13 mouse cellular contexts compared by ENCODE assay signal in the genomic region with DNA sequence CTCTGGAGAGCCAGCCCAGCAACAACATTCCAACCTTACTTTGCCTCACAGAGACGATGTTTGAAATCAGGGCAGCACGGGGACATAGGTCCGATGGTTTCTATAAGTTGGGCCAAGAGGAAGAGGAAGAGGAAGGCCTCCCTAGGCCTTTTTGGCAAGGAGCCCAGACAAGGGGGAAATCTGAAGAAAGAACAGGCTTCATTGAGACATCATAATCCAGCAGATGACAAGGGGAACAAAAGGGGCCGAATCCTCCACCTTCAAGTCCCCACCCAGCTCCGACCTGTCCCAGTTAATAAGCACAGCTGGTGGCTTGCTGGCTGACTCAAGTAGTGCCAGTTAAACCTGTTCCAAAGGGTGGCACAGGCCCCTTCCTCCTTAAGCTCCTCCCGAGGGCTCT. TPM values are rescaled to one million over a fixed set of nuclear protein-coding genes. Genes with fewer than 3 reads are reported as not detected.
DNase-seq lines count a peak whose midpoint lies in the region; ATAC-seq and TF ChIP-seq lines count a peak whose summit lies in the region.
"Had no signal": no experiment of that assay in that cellular context is flagged by ENCODE, and none has a peak within 500 bp of the region (broad histone marks: within the 10 kb centered on the region; RNA-seq: fewer than 3 reads in every experiment).

No protein-coding gene starts in this region.

- H3K9me3 ChIP-seq in forebrain, embryonic 14.5 days (replicated peaks; ENCODE audit: control insufficient read depth, low read length), result no peaks in the 10 kb centered on the region
- no peaks in the 10 kb centered on the region for H3K9me3 ChIP-seq in forebrain, embryonic 10.5 days
- no peaks in the 10 kb centered on the region for H3K9me3 ChIP-seq in liver, postnatal 0 days (ENCODE audit: low read length)
- no peaks in the 10 kb centered on the region for H3K9me3 ChIP-seq in liver, embryonic 11.5 days (ENCODE audit: control insufficient read depth, low read length)
- H3K9me3 ChIP-seq in stomach, embryonic 16.5 days (replicated peaks; ENCODE audit: control insufficient read depth, low read length), result no peaks in the 10 kb centered on the region
- H3K9me3 ChIP-seq: hindbrain, embryonic 10.5 days; midbrain, embryonic 15.5 days had no signal

- H3K27me3 ChIP-seq in forebrain, embryonic 14.5 days (replicated peaks; ENCODE audit: control insufficient read depth, insufficient read depth, low read length), result no peaks in the 10 kb centered on the region
- H3K27me3 ChIP-seq in forebrain, embryonic 10.5 days (ENCODE audit: poor library complexity, severe bottlenecking), result no peaks in the 10 kb centered on the region
- no peaks in the 10 kb centered on the region for H3K27me3 ChIP-seq in liver, postnatal 0 days (ENCODE audit: insufficient read depth, low read length)
- no peaks in the 10 kb centered on the region for H3K27me3 ChIP-seq in liver, embryonic 11.5 days (replicated peaks; ENCODE audit: control insufficient read depth, insufficient read depth, low read length)
- H3K27me3 ChIP-seq in stomach, embryonic 16.5 days (ENCODE audit: control insufficient read depth, insufficient read depth, low read length), result no peaks in the 10 kb centered on the region
- H3K27me3 ChIP-seq: midbrain, embryonic 15.5 days; Patski had no signal

- H3K27ac ChIP-seq in forebrain, embryonic 14.5 days (ENCODE audit: low read depth, low read length), result no peak overlapping the region
- H3K27ac ChIP-seq in forebrain, embryonic 10.5 days, result no peak overlapping the region
- H3K27ac ChIP-seq in liver, postnatal 0 days (ENCODE audit: low read depth), result no peak overlapping the region
- H3K27ac ChIP-seq in liver, embryonic 11.5 days (ENCODE audit: low read depth, low read length), result no peak overlapping the region
- H3K27ac ChIP-seq in stomach, embryonic 16.5 days (ENCODE audit: low read length), result peak overlapping the region; percentile 81
- H3K27ac ChIP-seq: hindbrain, embryonic 10.5 days; midbrain, embryonic 15.5 days had no signal

- no peak for ATAC-seq in forebrain, embryonic 14.5 days
- ATAC-seq in liver, postnatal 0 days, result no peak
- no peak for ATAC-seq in liver, embryonic 11.5 days (replicated peaks; ENCODE audit: low FRiP score)
- peak; percentile 35 for ATAC-seq in stomach, embryonic 16.5 days (ENCODE audit: insufficient read depth, low FRiP score)
- ATAC-seq: forebrain, embryonic 16.5 days; midbrain, embryonic 15.5 days; Patski had no signal

- TF ChIP-seq CTCF in liver, postnatal 0 days (IDR thresholded peaks at IDR 0.05; ENCODE audit: low read depth), result no peak

- no peak for TF ChIP-seq EP300 in liver, postnatal 0 days (IDR thresholded peaks at IDR 0.05; ENCODE audit: low read depth)

- H3K4me3 ChIP-seq in forebrain, embryonic 14.5 days (ENCODE audit: low read depth, low read length), result no peak overlapping the region
- no peak overlapping the region for H3K4me3 ChIP-seq in forebrain, embryonic 10.5 days
- no peak overlapping the region for H3K4me3 ChIP-seq in liver, postnatal 0 days (ENCODE audit: low read depth, low read length)
- no peak overlapping the region for H3K4me3 ChIP-seq in liver, embryonic 11.5 days (ENCODE audit: low read depth, low read length)
- no peak overlapping the region for H3K4me3 ChIP-seq in stomach, embryonic 16.5 days (replicated peaks; ENCODE audit: low read length)
- H3K4me3 ChIP-seq: hindbrain, embryonic 10.5 days; midbrain, embryonic 15.5 days had no signal

- H3K4me1 ChIP-seq in forebrain, embryonic 14.5 days (ENCODE audit: control insufficient read depth, insufficient read depth, low read length), result no peaks in the 10 kb centered on the region
- no peaks in the 10 kb centered on the region for H3K4me1 ChIP-seq in forebrain, embryonic 10.5 days
- H3K4me1 ChIP-seq in liver, postnatal 0 days (ENCODE audit: insufficient read depth), result no peaks in the 10 kb centered on the region
- no peaks in the 10 kb centered on the region for H3K4me1 ChIP-seq in liver, embryonic 11.5 days (replicated peaks; ENCODE audit: control insufficient read depth, insufficient read depth, low read length)
- H3K4me1 ChIP-seq in stomach, embryonic 16.5 days (ENCODE audit: control insufficient read depth, insufficient read depth, low read length), result no peaks in the 10 kb centered on the region
- H3K4me1 ChIP-seq: hindbrain, embryonic 10.5 days; midbrain, embryonic 15.5 days had no signal

- no peak overlapping the region for H3K9ac ChIP-seq in forebrain, embryonic 14.5 days (ENCODE audit: low read length)
- H3K9ac ChIP-seq in liver, postnatal 0 days (replicated peaks), result no peak overlapping the region
- H3K9ac ChIP-seq in liver, embryonic 11.5 days (ENCODE audit: low read depth, low read length), result no peak overlapping the region
- H3K9ac ChIP-seq in stomach, embryonic 16.5 days (ENCODE audit: low read length), result peak overlapping the region; percentile 3; the same call in 1 of the 2 replicates
- H3K9ac ChIP-seq: midbrain, embryonic 15.5 days had no signal

- H3K36me3 ChIP-seq in forebrain, embryonic 14.5 days (ENCODE audit: control insufficient read depth, insufficient read depth, low read length), result peaks cover 25% of the 10 kb centered on the region
- H3K36me3 ChIP-seq in forebrain, embryonic 10.5 days (replicated peaks), result peaks cover 25% of the 10 kb centered on the region
- no peaks in the 10 kb centered on the region for H3K36me3 ChIP-seq in liver, postnatal 0 days (replicated peaks; ENCODE audit: insufficient read depth, low read length)
- H3K36me3 ChIP-seq in liver, embryonic 11.5 days (ENCODE audit: control insufficient read depth, insufficient read depth, low read length), result no peaks in the 10 kb centered on the region
- no peaks in the 10 kb centered on the region for H3K36me3 ChIP-seq in stomach, embryonic 16.5 days (ENCODE audit: control insufficient read depth, insufficient read depth, low read length)

- H3K4me2 ChIP-seq in forebrain, embryonic 14.5 days (ENCODE audit: low read length), result no peak overlapping the region
- H3K4me2 ChIP-seq in liver, postnatal 0 days (ENCODE audit: low read depth, low read length), result no peak overlapping the region
- H3K4me2 ChIP-seq in liver, embryonic 11.5 days, result no peak overlapping the region
- H3K4me2 ChIP-seq in stomach, embryonic 16.5 days (ENCODE audit: low read depth, low read length), result no peak overlapping the region
- H3K4me2 ChIP-seq: midbrain, embryonic 15.5 days had no signal

- peak; percentile 21 for DNase-seq in forebrain, embryonic 14.5 days (ENCODE audit: low spot score)
- no peak for DNase-seq in forebrain, embryonic 10.5 days (ENCODE audit: extremely low spot score, low spot score)
- peak; percentile 19 for DNase-seq in liver, postnatal 0 days
- DNase-seq in liver, embryonic 11.5 days (ENCODE audit: low spot score), result no peak
- peak; percentile 43 for DNase-seq in kidney, postnatal 14 days
- DNase-seq in embryo, embryonic 11 days, result no peak
- no peak for DNase-seq in thymus, postnatal 4 days
- DNase-seq: adrenal gland, postnatal 25 days had no signal

- 74% methylated on average over 6 of the region's 6 CpGs for WGBS in forebrain, embryonic 14.5 days
- 86% methylated on average over 6 of the region's 6 CpGs for WGBS in forebrain, embryonic 10.5 days
- 41% methylated on average over 6 of the region's 6 CpGs for WGBS in liver, postnatal 0 days (ENCODE audit: insufficient replicate concordance)
- 73% methylated on average over 6 of the region's 6 CpGs for WGBS in liver, embryonic 11.5 days
- WGBS in stomach, embryonic 16.5 days, result 59% methylated on average over 6 of the region's 6 CpGs

RNA-seq across cellular contexts. Expression of a gene that starts 7.0 kb away (rescaled TPM):
- 18.9 and 19.0 TPM in 2 replicates for polyA plus RNA-seq in forebrain, embryonic 14.5 days (2014; fragmentation: Nextera tagmentation; extraction: Ambion mirVana)
- polyA plus RNA-seq in forebrain, embryonic 10.5 days (2016; fragmentation: Nextera tagmentation; extraction: Ambion mirVana), result 54.3 and 56.0 TPM in 2 replicates
- polyA plus RNA-seq in liver, postnatal 0 days (2015; fragmentation: Nextera tagmentation; extraction: Ambion mirVana), result 2.9 and 3.3 TPM in 2 replicates
- 22.3 and 23.6 TPM in 2 replicates for polyA plus RNA-seq in liver, embryonic 11.5 days (2014; fragmentation: Nextera tagmentation; extraction: Ambion mirVana)
- 13.8 and 14.9 TPM in 2 replicates for polyA plus RNA-seq in stomach, embryonic 16.5 days (2015; fragmentation: Nextera tagmentation; extraction: Ambion mirVana)

RNA-seq across cellular contexts. Expression of a gene that starts 7.6 kb away (rescaled TPM):
- polyA plus RNA-seq in forebrain, embryonic 14.5 days (2014; fragmentation: Nextera tagmentation; extraction: Ambion mirVana), result 0.20 and 0.34 TPM in 2 replicates
- 0.12 and 0.21 TPM in 2 replicates for polyA plus RNA-seq in forebrain, embryonic 10.5 days (2016; fragmentation: Nextera tagmentation; extraction: Ambion mirVana)
- polyA plus RNA-seq in liver, postnatal 0 days (2015; fragmentation: Nextera tagmentation; extraction: Ambion mirVana), result not detected in 2 replicates
- polyA plus RNA-seq in liver, embryonic 11.5 days (2014; fragmentation: Nextera tagmentation; extraction: Ambion mirVana), result 0.26 TPM in 1 of 2 replicates, not detected in the other
- polyA plus RNA-seq in stomach, embryonic 16.5 days (2015; fragmentation: Nextera tagmentation; extraction: Ambion mirVana), result not detected in 2 replicates

RNA-seq across cellular contexts. Expression of a gene that starts 14.1 kb away (rescaled TPM):
- polyA plus RNA-seq in forebrain, embryonic 14.5 days (2014; fragmentation: Nextera tagmentation; extraction: Ambion mirVana), result 48.1 and 54.6 TPM in 2 replicates
- polyA plus RNA-seq in forebrain, embryonic 10.5 days (2016; fragmentation: Nextera tagmentation; extraction: Ambion mirVana), result 22.7 and 22.8 TPM in 2 replicates
- 5.0 and 6.6 TPM in 2 replicates for polyA plus RNA-seq in liver, postnatal 0 days (2015; fragmentation: Nextera tagmentation; extraction: Ambion mirVana)
- polyA plus RNA-seq in liver, embryonic 11.5 days (2014; fragmentation: Nextera tagmentation; extraction: Ambion mirVana), result 12.8 and 18.2 TPM in 2 replicates
- polyA plus RNA-seq in stomach, embryonic 16.5 days (2015; fragmentation: Nextera tagmentation; extraction: Ambion mirVana), result 13.2 and 16.5 TPM in 2 replicates

RNA-seq across cellular contexts. Expression of a gene that starts 14.1 kb away (rescaled TPM):
- polyA plus RNA-seq in forebrain, embryonic 14.5 days (2014; fragmentation: Nextera tagmentation; extraction: Ambion mirVana), result 79.7 and 89.5 TPM in 2 replicates
- polyA plus RNA-seq in forebrain, embryonic 10.5 days (2016; fragmentation: Nextera tagmentation; extraction: Ambion mirVana), result 75.9 and 77.1 TPM in 2 replicates
- polyA plus RNA-seq in liver, postnatal 0 days (2015; fragmentation: Nextera tagmentation; extraction: Ambion mirVana), result 20.6 and 22.4 TPM in 2 replicates
- 47.5 and 47.8 TPM in 2 replicates for polyA plus RNA-seq in liver, embryonic 11.5 days (2014; fragmentation: Nextera tagmentation; extraction: Ambion mirVana)
- 47.9 and 54.0 TPM in 2 replicates for polyA plus RNA-seq in stomach, embryonic 16.5 days (2015; fragmentation: Nextera tagmentation; extraction: Ambion mirVana)

RNA-seq across cellular contexts. Expression of a gene that starts 29.0 kb away (rescaled TPM):
- polyA plus RNA-seq in forebrain, embryonic 14.5 days (2014; fragmentation: Nextera tagmentation; extraction: Ambion mirVana), result 6.0 and 8.4 TPM in 2 replicates
- 0.71 and 1.1 TPM in 2 replicates for polyA plus RNA-seq in forebrain, embryonic 10.5 days (2016; fragmentation: Nextera tagmentation; extraction: Ambion mirVana)
- 0.73 and 0.88 TPM in 2 replicates for polyA plus RNA-seq in liver, postnatal 0 days (2015; fragmentation: Nextera tagmentation; extraction: Ambion mirVana)
- 0.82 and 0.90 TPM in 2 replicates for polyA plus RNA-seq in liver, embryonic 11.5 days (2014; fragmentation: Nextera tagmentation; extraction: Ambion mirVana)
- polyA plus RNA-seq in stomach, embryonic 16.5 days (2015; fragmentation: Nextera tagmentation; extraction: Ambion mirVana), result 0.55 and 0.74 TPM in 2 replicates

Comparison
In these comparisons a context has a peak if more than half of its experiments do, and no peak if none do; other contexts are left out.
1. DNase-seq: peak in forebrain, embryonic 14.5 days (single experiment), liver, postnatal 0 days (single experiment) and kidney, postnatal 14 days (single experiment); none in forebrain, embryonic 10.5 days (single experiment), liver, embryonic 11.5 days (single experiment), embryo, embryonic 11 days (single experiment) and thymus, postnatal 4 days (single experiment).